Mouse (Mus musculus): ENCODE results near the gene Dennd1a.

- TF ChIP-seq CTCF (IDR thresholded peaks at IDR 0.05; ENCODE audit: control insufficient read depth, insufficient read depth, insufficient read length) (no peak), USF1 (IDR thresholded peaks at IDR 0.05; ENCODE audit: low read depth) (no peak), MAX (IDR thresholded peaks at IDR 0.05) (no peak), MYOG (IDR thresholded peaks at IDR 0.05; ENCODE audit: control insufficient read depth, extremely low read depth, insufficient read length) (no peak), MYOD1 (IDR thresholded peaks at IDR 0.05; ENCODE audit: control insufficient read depth, insufficient read length, low read depth) (no peak), FOSL1 (IDR thresholded peaks at IDR 0.05; ENCODE audit: insufficient read depth, low read length, poor library complexity, severe bottlenecking) (no peak)
Observed at GRCm38 (mm10) chr2:38259052-38259451, 28.1 kb downstream of the Dennd1a start.

Data from C2C12 (cell line).